Mouse (Mus musculus): ENCODE results near the gene Six3. TPM values are rescaled to one million over a fixed set of nuclear protein-coding genes. Genes with fewer than 3 reads are reported as not detected.
A peak's percentile ranks its signal among the peaks of the same experiment; 100 is the strongest.

Gene Six3
- total RNA-seq (2021) = under 1 TPM in 1 of 2 experiments, not detected in 1; 0.20 TPM
- long read RNA-seq, experiment 1 = 0 reads
- long read RNA-seq, experiment 2 = 0 reads

DNA sequence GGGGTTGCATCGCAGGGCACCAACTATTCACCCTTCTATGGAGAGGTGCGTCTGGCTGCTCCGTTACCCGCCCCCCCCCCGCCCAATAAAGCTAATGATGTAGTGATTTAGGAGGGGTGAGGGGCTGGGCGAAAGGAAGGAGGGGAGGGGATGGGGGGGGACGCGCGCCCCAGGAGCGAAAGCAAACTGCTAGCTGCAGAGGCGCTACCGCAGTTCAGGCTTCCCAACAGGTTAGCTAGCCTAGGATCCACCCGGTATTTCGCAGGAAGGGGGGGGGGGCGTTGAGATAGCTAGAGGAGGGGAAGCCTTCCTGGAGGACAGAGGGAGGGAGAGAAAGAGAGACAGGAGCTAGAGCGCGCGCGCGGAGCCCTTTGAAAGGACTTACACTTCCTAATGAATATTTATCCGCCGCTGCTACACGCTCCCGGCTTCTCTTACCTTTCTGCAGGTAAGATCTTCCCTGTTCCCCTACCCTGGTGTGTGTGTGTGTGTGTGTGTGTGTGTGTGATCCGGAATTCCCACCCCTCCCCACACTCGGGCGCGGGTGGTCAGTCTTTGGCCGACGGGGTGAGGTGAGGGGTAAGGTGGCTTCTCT lies at the start of gene Six3:
Six3 (plus strand) TSS at position 343 of the 595 bp plus-strand sequence.
- Histone ChIP-seq H3K27ac (no peak within 1 kb of the TSS), H3K4me3 (no peak within 1 kb of the TSS)
- TF ChIP-seq CTCF (conservative IDR thresholded peaks at IDR 0.05) = no peak
- no peak for DNase-seq (ENCODE audit: low spot score in 2 of 2)

DNA sequence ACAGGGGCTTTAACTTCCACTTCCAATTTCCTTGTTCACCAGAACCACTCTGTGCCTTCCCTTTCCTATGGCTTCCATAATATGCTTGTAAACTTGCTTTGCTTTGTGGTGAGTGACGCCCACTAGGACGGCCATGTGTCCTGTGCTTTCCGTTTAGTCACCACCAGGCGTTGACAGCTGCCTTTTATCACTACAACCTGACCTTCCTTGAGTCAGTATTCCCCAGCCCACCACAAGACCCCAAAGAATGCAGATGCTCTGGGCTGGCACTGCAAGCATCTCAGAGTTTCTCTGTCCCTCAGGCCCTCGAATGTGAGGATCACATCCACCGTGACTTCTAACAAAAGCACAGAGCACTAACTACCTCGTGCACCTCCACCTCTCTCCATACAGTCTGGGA lies 49.3 kb upstream of the Six3 start:
- Histone ChIP-seq H3K4me3 (no peak overlapping the region), H3K27ac (no peak overlapping the region)
- no peak for TF ChIP-seq CTCF (conservative IDR thresholded peaks at IDR 0.05)
- DNase-seq (ENCODE audit: low spot score in 2 of 2) = no peak

DNA sequence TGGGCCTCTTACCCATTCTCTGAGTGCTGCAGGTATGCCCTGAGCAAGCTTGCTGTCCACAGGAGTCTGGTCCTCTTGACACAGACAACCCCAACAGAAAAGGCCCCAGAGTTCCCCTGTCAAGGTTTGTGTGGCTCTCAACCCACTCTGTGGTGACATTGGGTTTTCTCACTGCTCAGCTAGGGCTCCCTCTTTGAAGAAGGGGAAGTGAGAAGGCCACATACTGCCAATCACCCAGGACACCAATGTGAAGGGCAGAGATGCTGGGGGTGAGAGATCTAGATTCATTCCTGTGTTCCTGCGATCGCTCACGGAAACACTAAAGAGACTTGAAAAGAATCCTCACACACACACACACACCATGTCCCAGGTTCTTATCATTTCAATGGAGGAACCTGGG lies 39.4 kb upstream of the Six3 start:
- no peak for DNase-seq (ENCODE audit: low spot score in 2 of 2)
- TF ChIP-seq CTCF (conservative IDR thresholded peaks at IDR 0.05) = no peak
- no peak overlapping the region for H3K27ac ChIP-seq
- no peak overlapping the region for H3K4me3 ChIP-seq

DNA sequence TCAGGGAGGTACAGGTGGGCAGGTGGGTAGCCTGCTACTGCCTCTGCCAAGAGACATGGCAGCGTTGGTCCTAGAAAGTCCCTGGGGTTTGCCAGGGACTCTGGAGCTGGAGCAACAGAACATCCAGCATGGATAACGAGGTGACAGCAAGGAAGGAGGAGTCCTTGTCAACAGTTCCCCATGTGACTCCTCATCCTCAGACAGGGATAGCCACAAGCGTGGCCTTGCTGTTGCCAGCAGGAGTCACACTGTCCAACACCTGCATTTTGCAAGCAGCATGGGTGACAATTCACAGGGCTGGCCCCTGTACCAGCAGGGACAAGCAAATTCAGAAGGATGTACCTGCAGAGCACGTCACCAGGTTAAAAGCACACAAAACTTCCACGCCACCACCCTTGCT lies 35.1 kb upstream of the Six3 start:
- no peak for DNase-seq (ENCODE audit: low spot score in 2 of 2)
- no peak overlapping the region for H3K4me3 ChIP-seq
- H3K27ac ChIP-seq = no peak overlapping the region
- TF ChIP-seq CTCF (conservative IDR thresholded peaks at IDR 0.05) = no peak

DNA sequence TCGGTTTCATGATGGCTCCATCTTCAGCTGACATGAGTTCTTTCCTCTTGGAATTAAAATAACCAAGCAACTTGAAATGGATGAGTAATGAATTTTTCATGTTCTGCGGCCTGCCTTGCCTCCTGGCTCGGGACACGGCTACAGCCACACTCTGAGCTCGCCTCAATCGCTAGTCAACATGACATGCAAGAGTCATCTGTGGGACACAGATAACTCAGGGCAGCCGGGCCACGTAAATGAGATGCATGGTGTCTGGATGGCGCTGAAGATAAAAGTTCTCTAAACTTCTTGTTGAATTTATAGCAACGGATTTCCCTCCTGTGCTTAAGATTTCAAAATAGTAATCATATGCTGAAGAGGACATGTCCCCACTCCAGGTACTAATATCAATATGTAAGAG lies 34.1 kb upstream of the Six3 start:
- no peak for TF ChIP-seq CTCF (conservative IDR thresholded peaks at IDR 0.05)

DNA sequence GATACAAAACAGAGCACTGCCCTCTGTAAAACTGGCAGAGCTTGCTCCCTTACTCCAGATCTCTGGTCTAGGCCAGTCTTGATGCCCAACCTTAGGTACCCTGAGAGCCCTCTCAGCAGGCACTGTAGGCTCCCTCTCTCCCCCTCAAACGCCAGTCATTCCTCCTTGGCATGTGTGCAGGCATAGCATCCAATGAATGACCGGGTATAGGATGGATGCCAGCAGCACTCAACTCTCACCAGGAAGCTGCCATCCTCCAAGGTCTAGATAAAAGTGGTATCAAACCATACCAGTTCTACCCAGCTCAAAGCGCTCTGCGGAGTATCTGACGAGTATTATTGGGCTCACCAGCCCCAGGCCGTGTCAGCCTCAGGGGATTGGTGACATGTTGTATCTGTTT lies 33.2 kb upstream of the Six3 start:
- no peak for DNase-seq (ENCODE audit: low spot score in 2 of 2)
- TF ChIP-seq CTCF (conservative IDR thresholded peaks at IDR 0.05) = no peak
- no peak overlapping the region for H3K4me3 ChIP-seq

More for the DNA sequence above, 34.1 kb upstream of the Six3 start:
- DNase-seq (ENCODE audit: low spot score in 2 of 2) = no peak
- Histone ChIP-seq H3K27ac (no peak overlapping the region), H3K4me3 (no peak overlapping the region)

DNA sequence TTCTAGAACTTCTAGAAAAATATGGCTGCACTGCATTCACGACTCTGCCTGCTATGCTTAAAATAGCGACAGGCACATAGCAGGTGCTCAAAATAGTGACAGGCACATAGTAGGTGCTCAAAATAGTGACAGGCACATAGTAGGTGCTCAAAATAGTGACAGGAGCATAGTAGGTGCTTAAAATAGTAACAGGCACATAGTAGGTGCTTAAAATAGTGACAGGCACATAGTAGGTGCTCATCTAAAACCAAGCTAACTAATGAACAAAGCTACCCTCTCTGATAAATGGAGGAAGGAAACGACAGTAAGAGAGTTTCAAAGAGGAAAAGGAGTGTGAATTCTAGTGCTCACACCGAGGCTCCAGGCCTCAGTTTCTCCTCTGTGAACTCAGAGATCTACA lies 29.2 kb upstream of the Six3 start:
- no peak for DNase-seq (ENCODE audit: low spot score in 2 of 2)

More for the DNA sequence above, 33.2 kb upstream of the Six3 start:
- no peak overlapping the region for H3K27ac ChIP-seq

DNA sequence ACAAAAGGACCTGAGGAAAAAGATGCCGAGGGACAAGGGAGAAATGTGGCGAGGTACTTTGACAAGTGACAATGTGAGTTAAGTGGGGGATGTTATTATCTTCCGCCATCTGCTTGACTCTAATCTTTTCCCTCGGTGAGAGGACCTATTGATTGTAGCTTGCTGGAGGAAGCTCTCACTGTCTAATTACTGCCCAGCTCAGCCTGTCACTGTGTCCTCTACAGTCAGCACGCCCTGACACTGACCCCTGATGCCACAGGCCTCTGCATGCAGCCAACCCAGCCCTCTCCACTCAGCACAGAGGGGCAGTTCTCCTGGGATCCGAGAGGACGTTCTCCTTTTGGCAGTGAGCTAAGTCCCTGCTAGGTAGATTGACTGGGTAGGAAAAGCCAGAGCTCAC lies 28.8 kb upstream of the Six3 start:
- Histone ChIP-seq H3K27ac (no peak overlapping the region), H3K4me3 (no peak overlapping the region)
- no peak for DNase-seq (ENCODE audit: low spot score in 2 of 2)
- TF ChIP-seq CTCF (conservative IDR thresholded peaks at IDR 0.05) = no peak

More for the DNA sequence above, 29.2 kb upstream of the Six3 start:
- Histone ChIP-seq H3K4me3 (no peak overlapping the region), H3K27ac (no peak overlapping the region)
- TF ChIP-seq CTCF (conservative IDR thresholded peaks at IDR 0.05) = no peak

DNA sequence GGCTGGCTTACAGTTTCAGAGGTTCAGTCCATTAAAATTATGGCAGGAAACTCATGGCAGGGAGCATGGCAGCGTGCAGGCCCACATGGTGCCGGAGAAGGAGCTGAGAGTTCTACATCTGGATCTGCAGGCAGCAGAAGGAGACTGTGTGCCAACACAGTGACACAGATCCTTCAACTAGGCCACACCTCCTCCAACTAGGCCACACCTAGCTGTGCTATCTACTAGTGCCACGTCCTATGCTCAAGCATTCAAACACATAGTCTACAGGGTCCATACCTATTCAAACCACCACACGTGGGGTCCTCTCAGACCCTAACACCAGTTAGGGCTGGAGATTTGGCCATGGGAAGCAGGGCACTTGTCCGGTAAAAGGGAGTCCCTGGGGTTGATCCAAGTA lies 27.6 kb upstream of the Six3 start:
- no peak overlapping the region for H3K27ac ChIP-seq
- TF ChIP-seq CTCF (conservative IDR thresholded peaks at IDR 0.05) = no peak

DNA sequence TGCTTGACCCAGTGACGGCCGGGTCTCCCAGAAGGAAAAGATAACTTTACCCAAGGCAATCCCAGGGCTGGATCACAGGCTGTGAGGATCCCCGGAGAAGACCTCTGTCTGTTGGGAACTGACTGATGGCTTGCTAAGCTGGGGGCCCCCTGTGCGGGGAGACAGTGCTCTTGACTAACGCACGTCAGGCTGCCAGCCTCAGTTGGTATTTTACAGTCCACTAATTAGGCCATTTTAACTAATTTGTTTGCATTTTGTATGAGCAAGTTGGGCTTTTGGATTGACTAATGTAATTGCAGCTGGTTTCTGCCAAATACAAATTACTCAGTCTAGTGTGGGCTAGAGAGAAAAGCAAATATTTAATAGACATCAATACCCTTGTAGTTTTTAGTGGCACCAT lies 21.4 kb upstream of the Six3 start:
- no peak for DNase-seq (ENCODE audit: low spot score in 2 of 2)
- no peak for TF ChIP-seq CTCF (conservative IDR thresholded peaks at IDR 0.05)
- Histone ChIP-seq H3K4me3 (no peak overlapping the region), H3K27ac (no peak overlapping the region)

More for the DNA sequence above, 27.6 kb upstream of the Six3 start:
- H3K4me3 ChIP-seq = no peak overlapping the region
- no peak for DNase-seq (ENCODE audit: low spot score in 2 of 2)

DNA sequence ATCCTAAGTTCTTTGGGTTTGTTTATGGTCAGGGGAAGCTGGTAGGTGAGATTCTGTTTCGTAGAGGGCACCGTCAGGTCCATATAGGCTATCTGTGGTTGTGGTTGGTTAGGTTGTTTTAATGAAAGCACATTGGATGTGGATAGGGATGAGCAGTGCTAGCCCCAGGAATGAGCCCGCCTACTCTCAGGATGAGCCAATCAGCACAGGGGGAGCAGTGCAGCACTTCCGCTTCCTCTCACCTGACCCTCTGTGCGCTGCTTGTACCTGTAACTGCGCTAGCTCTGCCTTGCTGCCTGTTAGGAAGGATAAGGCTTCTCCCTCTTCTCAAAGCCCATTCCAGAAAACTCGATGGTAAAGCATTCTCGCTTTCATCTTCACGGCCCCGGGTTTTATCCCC lies 17.6 kb upstream of the Six3 start:
- no peak for DNase-seq (ENCODE audit: low spot score in 2 of 2)
- H3K4me3 ChIP-seq = no peak overlapping the region
- TF ChIP-seq CTCF (conservative IDR thresholded peaks at IDR 0.05) = no peak
- H3K27ac ChIP-seq = no peak overlapping the region

DNA sequence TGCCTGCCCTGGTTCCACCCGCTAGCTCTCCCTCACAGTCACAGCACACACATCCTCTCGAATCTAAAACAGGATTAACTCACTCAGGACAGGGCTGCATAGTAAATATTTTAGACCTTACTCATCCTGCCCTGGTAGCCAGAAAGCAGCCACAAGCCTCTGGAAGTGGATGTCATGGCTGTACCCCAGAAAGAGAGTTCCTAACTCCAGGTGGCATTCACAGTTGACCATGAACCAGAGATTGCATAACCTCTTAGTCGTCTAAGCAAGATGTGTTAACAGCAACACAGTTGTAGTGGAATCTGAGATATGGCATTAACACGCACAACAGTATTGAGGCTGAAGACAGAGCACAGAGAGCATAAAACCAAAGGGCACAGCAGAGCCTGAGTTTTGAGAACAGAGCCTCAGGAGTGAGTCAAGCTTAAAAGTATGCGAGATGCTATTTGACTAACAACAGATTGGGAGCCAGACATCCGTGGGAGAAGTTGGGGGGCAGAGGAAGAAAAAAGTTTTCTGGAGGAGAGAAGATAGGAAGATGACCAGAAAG lies 17.0 kb upstream of the Six3 start:
- no peak for DNase-seq (ENCODE audit: low spot score in 2 of 2)
- H3K27ac ChIP-seq = no peak overlapping the region
- H3K4me3 ChIP-seq = no peak overlapping the region
- TF ChIP-seq CTCF (conservative IDR thresholded peaks at IDR 0.05) = no peak

DNA sequence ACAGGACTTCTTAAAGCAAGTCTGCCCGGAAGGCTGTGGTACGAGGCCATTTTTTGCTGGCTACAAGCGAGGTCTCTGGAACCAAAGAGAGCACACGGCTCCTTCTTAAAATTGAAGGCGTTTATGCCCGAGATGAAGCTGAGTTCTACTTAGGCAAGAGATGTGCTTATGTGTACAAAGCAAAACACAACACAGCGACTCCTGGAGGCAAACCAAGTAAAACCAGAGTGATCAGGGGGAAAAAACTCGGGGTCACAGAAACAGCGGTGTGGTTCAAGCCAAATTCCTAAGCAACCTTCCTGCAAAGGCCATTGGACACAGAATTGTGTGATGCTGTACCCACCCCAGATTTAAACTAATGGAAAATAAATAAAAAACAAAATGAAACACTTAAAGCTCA lies 13.9 kb upstream of the Six3 start:
- no peak overlapping the region for H3K4me3 ChIP-seq
- peak; percentile 49 for TF ChIP-seq CTCF (conservative IDR thresholded peaks at IDR 0.05)
- no peak overlapping the region for H3K27ac ChIP-seq
- DNase-seq (ENCODE audit: low spot score in 2 of 2) = no peak

DNA sequence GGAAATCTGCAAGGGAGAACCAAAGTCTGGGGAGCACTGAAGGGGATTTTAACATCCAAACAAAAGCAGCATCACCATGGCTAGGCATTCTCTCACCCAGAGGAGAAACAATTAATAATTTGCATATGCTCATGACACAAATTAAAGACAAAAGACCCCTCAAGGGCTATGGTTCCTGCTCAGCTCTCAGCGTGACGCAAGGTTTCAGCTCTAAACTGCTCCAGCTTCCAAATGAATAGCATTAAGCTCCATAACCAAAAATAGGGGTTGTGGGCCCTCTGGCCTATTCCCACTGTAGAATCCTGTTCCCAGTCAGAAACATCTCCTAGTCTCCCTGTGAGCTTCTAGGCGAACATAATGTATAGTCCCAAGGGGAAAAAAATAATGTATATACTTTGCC lies 6.9 kb upstream of the Six3 start:
- Histone ChIP-seq H3K27ac (no peak overlapping the region), H3K4me3 (no peak overlapping the region)
- TF ChIP-seq CTCF (conservative IDR thresholded peaks at IDR 0.05) = no peak
- no peak for DNase-seq (ENCODE audit: low spot score in 2 of 2)
